Mouse (Mus musculus) retina, postnatal 7 days (tissue): ENCODE measurements around the gene Clasp2.

Source experiments
- DNase-seq: peaks from one replicate; pipeline ENCODE4 v3.0.0-alpha.2; 2012; ENCODE audit warnings: low read depth, low spot score

Clasp2 gene

GRCm38 (mm10) chr9:113931375-113932099 is 190.3 kb downstream of the Clasp2 start:
- peak; percentile 8 for DNase-seq

DNA sequence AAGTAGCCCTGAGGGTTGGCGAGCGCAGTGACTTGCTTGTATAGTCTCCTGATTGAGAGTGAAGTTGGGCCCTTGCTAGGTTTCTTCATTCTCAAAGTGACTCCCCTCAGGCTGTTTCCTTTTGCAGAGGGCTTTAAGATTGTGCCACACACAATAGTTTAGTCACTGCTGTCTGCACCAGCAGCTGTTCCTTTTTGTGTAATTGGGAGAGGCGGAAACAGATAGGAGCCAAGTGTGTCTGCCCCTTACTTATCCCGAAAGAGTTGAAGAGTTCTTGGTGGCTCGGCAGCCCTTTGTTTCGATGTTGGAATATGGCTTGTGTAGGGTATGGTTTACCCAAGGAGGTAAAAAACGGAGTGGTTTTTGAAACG is 190.8 kb downstream of the Clasp2 start:
- no peak for DNase-seq

DNA sequence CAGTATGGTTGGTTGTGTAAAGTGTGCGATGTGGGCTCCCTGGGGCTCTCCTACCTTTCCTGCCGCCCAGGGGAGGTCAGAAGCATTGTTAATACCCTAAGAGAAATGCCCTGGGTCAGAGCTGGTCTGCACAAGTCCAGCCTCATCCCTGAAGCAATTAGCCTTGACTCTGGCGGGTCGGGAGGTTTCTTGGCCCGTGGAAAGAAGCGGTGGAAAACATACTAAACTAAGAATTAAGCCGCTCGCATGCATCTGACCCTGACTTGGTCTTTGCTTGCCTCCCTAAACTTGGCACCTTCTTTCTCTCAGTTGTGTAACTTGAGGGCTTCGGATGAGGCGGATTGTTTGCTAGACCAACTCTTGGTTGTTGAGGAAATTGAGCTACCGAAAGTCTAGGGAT is 191.2 kb downstream of the Clasp2 start:
- DNase-seq, result no peak

- no peak for DNase-seq
Measured at GRCm38 (mm10) chr9:113935638-113936037, 194.4 kb downstream of the Clasp2 start.

- DNase-seq, result no peak
Measured at GRCm38 (mm10) chr9:113939063-113939850, 198.0 kb downstream of the Clasp2 start.

- DNase-seq, result no peak
Measured at GRCm38 (mm10) chr9:113941103-113941805, 200.0 kb downstream of the Clasp2 start.

GRCm38 (mm10) chr9:113943372-113943771 is 202.1 kb downstream of the Clasp2 start:
- no peak for DNase-seq

DNA sequence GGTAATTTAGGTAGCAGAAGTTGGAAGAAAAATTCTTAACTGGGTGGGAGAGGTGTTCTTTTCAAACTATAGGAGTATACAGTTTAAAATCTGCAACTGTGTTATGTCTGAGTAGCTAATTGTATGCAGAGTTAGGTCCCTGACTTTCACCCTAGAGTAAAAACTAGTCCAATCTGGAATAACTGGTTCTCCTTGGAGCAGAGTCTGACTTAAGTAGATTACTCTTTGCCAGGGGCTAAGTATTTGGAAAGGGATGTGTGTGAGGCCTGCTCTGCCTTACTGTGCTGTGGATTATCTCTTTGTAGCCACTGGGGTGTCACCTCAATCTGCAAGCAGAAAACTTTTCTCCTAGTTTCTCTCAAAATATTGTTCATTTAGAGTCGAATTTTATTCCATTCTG is 205.9 kb downstream of the Clasp2 start:
- no peak for DNase-seq

DNA sequence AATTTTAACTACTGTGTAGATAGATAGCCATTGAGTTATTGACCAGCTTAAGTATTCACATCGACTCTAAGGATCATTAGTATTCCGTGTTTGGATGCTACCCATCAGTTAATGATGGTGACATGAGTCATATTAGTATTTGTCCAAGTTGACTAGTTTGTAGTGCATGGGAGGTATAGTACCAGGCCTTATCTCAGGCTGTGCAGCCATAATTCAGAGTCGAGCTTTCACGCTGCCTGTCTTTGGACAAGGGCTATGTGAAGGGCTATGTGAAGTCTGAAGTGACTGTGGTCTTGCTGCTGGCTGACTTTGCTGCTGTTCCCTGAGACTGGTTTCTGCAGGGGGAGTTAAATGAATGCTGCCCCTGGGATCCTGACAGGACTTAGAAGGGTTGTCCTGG is 216.5 kb downstream of the Clasp2 start:
- no peak for DNase-seq

- no peak for DNase-seq
Measured at GRCm38 (mm10) chr9:113963718-113964117, 222.4 kb downstream of the Clasp2 start.

- DNase-seq, result no peak
Measured at GRCm38 (mm10) chr9:113964415-113964814, 223.1 kb downstream of the Clasp2 start.

- DNase-seq, result no peak
Measured at GRCm38 (mm10) chr9:113966838-113967237, 225.6 kb downstream of the Clasp2 start.

GRCm38 (mm10) chr9:113968967-113969366 is 227.7 kb downstream of the Clasp2 start:
- no peak for DNase-seq
